Mouse (Mus musculus) forebrain, embryonic 13.5 days (tissue): ENCODE data around the gene Mcu. TPM values are rescaled to one million over a fixed set of nuclear protein-coding genes. Genes with fewer than 3 reads are reported as not detected.

Source experiments
- ATAC-seq: fragments of 200-750 bp; cut with Nextera tagmentation; 2 replicates; pipeline ENCODE4 v1.8.0; 2017
- H3K27ac ChIP-seq: fragments of 300-500 bp; sonication (generic); 2 replicates; pipeline ENCODE4 v1.5.1; 2015; ENCODE audit warnings: inconsistent platforms, mild to moderate bottlenecking, moderate library complexity
- H3K27me3 ChIP-seq: fragments of 300-500 bp; sonication (generic); 2 replicates; pipeline ENCODE4 v1.6.1; 2015; ENCODE audit warnings: mild to moderate bottlenecking, inconsistent platforms
- H3K36me3 ChIP-seq: fragments of 300-500 bp; sonication (generic); 2 replicates; pipeline ENCODE4 v1.6.1; 2015; ENCODE audit warnings: mild to moderate bottlenecking, inconsistent platforms; ENCODE audit not compliant: poor library complexity, severe bottlenecking
- H3K4me1 ChIP-seq: fragments of 300-500 bp; sonication (generic); 2 replicates; pipeline ENCODE4 v1.6.1; 2015; ENCODE audit warnings: inconsistent platforms
- H3K4me2 ChIP-seq: fragments of 300-500 bp; sonication (generic); 2 replicates; pipeline ENCODE4 v1.6.1; 2015; ENCODE audit warnings: inconsistent platforms, mild to moderate bottlenecking, moderate library complexity
- H3K4me3 ChIP-seq: fragments of 300-500 bp; sonication (generic); 2 replicates; pipeline ENCODE4 v1.5.1; 2015; ENCODE audit warnings: mild to moderate bottlenecking, inconsistent platforms
- H3K9ac ChIP-seq: fragments of 300-500 bp; sonication (generic); 2 replicates; pipeline ENCODE4 v1.6.1; 2015; ENCODE audit warnings: mild to moderate bottlenecking, inconsistent platforms
- H3K9me3 ChIP-seq: fragments of 300-500 bp; sonication (generic); replicated peaks from 2 replicates; pipeline ENCODE4 v1.6.1; 2016; ENCODE audit warnings: inconsistent platforms
- WGBS: fragments of 180-500 bp; shearing (Covaris S2); methylation state at CpG from one replicate; pipeline ENCODE4 v1.1.7; 2015; 5-methylcytosine and 5-hydroxymethylcytosine counted together
- polyA plus RNA-seq: library from polyadenylated mRNA; unstranded; fragments of >200 nt; fragmentation: Nextera tagmentation; extraction: Ambion mirVana; gene quantifications from 2 replicates; pipeline ENCODE4 v1.2.1, GENCODE M21; 2015

The Mcu gene
- polyA plus RNA-seq, 1 experiment from 2014 or later: 18.1 TPM

DNA sequence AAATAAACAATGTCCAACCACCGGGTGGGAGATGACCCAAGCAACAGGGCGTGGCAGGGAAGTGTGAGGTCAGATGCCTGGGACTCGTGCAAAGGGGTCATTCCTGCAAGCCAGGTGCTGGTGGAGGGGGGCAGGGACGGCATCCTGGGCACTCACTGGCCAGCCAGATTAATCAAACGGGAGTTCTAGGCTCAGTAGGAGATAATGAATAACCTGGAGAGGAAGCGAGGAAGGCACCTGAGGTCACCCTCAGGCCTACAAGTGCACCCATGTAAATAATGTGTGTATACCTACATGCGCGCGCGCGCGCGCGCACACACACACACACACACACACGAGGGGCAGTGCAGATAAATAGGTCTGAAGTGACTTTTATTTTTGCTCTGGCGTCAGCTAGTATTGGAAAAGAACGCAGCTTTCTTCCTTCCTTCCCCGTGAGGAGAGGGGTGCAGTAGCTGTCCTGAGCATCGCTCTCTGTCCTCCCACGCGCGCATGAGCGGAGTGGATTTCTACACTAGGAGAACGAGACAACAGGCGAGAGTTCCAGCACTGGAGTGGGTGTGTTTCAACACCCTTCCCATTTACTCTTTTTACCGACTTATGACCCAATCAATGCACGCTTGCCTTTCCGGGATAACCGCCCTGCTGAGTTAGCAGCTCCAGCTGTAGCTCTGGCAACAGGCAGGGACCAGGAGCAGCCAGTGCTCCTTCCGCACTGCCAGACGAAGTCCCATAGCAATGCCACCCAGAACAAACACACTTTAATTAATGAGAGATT lies 112.9 kb downstream of the Mcu start:
- Histone ChIP-seq H3K9ac (no peak overlapping the region), H3K4me1 (peaks cover 10% of the 10 kb centered on the region), H3K27me3 (no peaks in the 10 kb centered on the region), H3K4me2 (peak overlapping the region; percentile 49), H3K36me3 (no peaks in the 10 kb centered on the region), H3K9me3 (no peaks in the 10 kb centered on the region), H3K4me3 (peak overlapping the region; percentile 13; the same call in 1 of the 2 replicates), H3K27ac (no peak overlapping the region)
- peak; percentile 45; the same call in 1 of the 2 replicates for ATAC-seq
- WGBS: 53% methylated on average over 31 of the region's 31 CpGs

GRCm38 (mm10) chr10:59502381-59502780 lies 114.1 kb downstream of the Mcu start:
- H3K4me3 ChIP-seq: no peak overlapping the region
- 66% methylated on average over 12 of the region's 12 CpGs for WGBS
- no peaks in the 10 kb centered on the region for H3K36me3 ChIP-seq
- H3K27me3 ChIP-seq: no peaks in the 10 kb centered on the region
- H3K4me1 ChIP-seq: peaks cover 10% of the 10 kb centered on the region
- no peak for ATAC-seq
- no peak overlapping the region for H3K9ac ChIP-seq
- H3K4me2 ChIP-seq: no peak overlapping the region
- H3K27ac ChIP-seq: no peak overlapping the region
- no peaks in the 10 kb centered on the region for H3K9me3 ChIP-seq

- no peak overlapping the region for H3K4me3 ChIP-seq
- no peak overlapping the region for H3K27ac ChIP-seq
- WGBS: 90% methylated on average over 9 of the region's 9 CpGs
- no peaks in the 10 kb centered on the region for H3K9me3 ChIP-seq
- no peaks in the 10 kb centered on the region for H3K27me3 ChIP-seq
- no peak overlapping the region for H3K9ac ChIP-seq
- no peak overlapping the region for H3K4me2 ChIP-seq
- no peaks in the 10 kb centered on the region for H3K36me3 ChIP-seq
- H3K4me1 ChIP-seq: peaks cover 10% of the 10 kb centered on the region
- ATAC-seq: no peak
These were observed 114.7 kb downstream of the Mcu start for GRCm38 (mm10) chr10:59501761-59502160.

GRCm38 (mm10) chr10:59500225-59500624 lies 116.3 kb downstream of the Mcu start:
- Histone ChIP-seq H3K36me3 (no peaks in the 10 kb centered on the region), H3K4me3 (no peak overlapping the region), H3K9ac (no peak overlapping the region), H3K9me3 (no peaks in the 10 kb centered on the region), H3K27me3 (no peaks in the 10 kb centered on the region), H3K4me1 (peaks cover 10% of the 10 kb centered on the region), H3K27ac (no peak overlapping the region), H3K4me2 (no peak overlapping the region)
- ATAC-seq: no peak
- 81% methylated on average over 3 of the region's 3 CpGs for WGBS

DNA sequence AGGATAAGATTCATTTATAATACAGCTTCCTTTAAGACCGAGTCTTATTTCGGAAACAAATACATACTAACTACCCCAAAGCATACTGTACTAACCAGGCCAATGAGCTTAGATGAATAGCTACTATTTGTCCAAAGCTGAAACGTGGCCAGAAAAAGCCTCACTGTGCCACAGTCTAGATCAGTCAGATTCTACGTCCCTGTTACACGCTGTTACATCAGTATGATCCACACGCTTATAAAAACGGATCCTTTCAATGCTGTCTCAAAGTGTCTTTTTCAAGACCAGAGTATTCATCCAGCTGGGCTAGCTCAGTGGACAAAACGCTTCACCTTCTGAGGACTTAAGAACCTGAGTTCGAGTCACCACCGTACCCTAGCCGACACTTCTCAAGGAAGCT lies 119.5 kb downstream of the Mcu start:
- Histone ChIP-seq H3K4me1 (no peaks in the 10 kb centered on the region), H3K4me2 (no peak overlapping the region), H3K27ac (no peak overlapping the region), H3K9me3 (peaks cover 4% of the 10 kb centered on the region; the same call in 1 of the 2 replicates), H3K4me3 (no peak overlapping the region), H3K36me3 (no peaks in the 10 kb centered on the region), H3K27me3 (no peaks in the 10 kb centered on the region), H3K9ac (no peak overlapping the region)
- 95% methylated on average over 11 of the region's 11 CpGs for WGBS
- ATAC-seq: no peak

DNA sequence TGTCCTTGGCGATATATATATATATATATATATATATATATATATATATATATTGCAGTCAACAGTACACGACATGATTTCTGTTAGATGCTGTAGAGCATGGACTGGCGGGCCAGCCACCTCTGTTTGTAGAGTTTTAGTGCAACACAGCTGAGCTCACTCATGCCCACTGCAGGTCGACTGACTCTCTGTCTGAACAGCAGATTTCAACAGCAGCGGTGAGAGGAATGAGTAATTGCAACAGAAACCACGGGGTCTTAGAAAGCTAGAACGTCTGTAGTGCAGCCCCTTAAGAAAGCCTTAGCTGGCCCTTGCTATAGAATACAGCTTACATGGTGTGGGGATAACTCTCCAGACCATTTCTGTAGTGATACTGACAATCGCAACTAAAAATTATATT lies 121.6 kb downstream of the Mcu start:
- peaks cover 11% of the 10 kb centered on the region; the same call in 1 of the 2 replicates for H3K9me3 ChIP-seq
- no peaks in the 10 kb centered on the region for H3K27me3 ChIP-seq
- no peak overlapping the region for H3K9ac ChIP-seq
- WGBS: 84% methylated on average over 8 of the region's 8 CpGs
- no peak overlapping the region for H3K4me2 ChIP-seq
- H3K36me3 ChIP-seq: 0 out of 2 replicates have a peak, but pooled peaks cover 3% of the 10 kb centered on the region
- no peak for ATAC-seq
- no peak overlapping the region for H3K27ac ChIP-seq
- no peak overlapping the region for H3K4me3 ChIP-seq
- H3K4me1 ChIP-seq: no peaks in the 10 kb centered on the region

DNA sequence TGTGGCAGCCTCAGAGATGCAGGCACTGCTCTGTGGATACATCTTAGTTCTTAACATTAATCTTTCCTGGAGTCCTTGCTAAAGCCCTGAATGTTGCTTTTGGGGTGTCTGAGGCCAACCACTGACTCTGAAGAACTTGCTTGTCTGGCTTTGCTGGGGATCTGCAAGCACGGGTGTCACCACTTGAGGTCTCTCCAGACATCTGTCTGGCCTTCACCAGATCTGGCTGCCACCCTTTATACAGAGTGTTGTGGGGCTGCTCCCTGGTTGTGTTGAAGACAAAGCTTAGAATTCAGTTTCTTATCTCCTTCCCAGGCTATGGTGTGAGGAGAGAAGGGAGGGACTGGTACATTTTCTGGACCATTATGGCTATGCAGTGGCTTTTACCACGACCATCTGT lies 122.4 kb downstream of the Mcu start:
- Histone ChIP-seq H3K9me3 (peaks cover 11% of the 10 kb centered on the region; the same call in 1 of the 2 replicates), H3K27ac (no peak overlapping the region), H3K4me2 (no peak overlapping the region), H3K27me3 (no peaks in the 10 kb centered on the region), H3K9ac (no peak overlapping the region), H3K36me3 (0 out of 2 replicates have a peak, but pooled peaks cover 3% of the 10 kb centered on the region), H3K4me3 (no peak overlapping the region), H3K4me1 (no peaks in the 10 kb centered on the region)
- WGBS: 68% methylated on average over 2 of the region's 2 CpGs
- no peak for ATAC-seq

DNA sequence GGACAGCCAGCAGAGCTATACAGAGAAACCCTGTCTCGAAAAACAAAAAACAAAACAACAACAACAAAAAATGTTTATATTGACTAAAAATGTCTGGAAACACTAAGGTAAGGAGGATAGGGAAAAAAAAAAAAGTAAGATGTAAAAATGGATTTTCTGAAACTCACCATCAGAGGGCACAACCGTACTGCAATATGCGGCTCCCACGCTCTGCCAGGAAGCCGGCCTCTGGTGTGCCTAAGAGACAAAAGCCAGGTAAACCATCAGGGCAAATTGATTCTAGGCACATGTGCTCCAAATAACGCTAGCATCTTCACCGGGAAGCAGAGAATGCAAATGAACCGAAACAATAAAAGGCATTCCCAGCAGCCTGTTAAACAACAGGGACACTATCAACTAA lies 125.6 kb downstream of the Mcu start:
- Histone ChIP-seq H3K27ac (no peak overlapping the region), H3K4me1 (no peaks in the 10 kb centered on the region), H3K4me3 (no peak overlapping the region), H3K4me2 (no peak overlapping the region), H3K36me3 (0 out of 2 replicates have a peak, but pooled peaks cover 3% of the 10 kb centered on the region), H3K27me3 (no peaks in the 10 kb centered on the region), H3K9ac (no peak overlapping the region), H3K9me3 (peaks cover 11% of the 10 kb centered on the region; the same call in 1 of the 2 replicates)
- 85% methylated on average over 8 of the region's 8 CpGs for WGBS
- no peak for ATAC-seq

DNA sequence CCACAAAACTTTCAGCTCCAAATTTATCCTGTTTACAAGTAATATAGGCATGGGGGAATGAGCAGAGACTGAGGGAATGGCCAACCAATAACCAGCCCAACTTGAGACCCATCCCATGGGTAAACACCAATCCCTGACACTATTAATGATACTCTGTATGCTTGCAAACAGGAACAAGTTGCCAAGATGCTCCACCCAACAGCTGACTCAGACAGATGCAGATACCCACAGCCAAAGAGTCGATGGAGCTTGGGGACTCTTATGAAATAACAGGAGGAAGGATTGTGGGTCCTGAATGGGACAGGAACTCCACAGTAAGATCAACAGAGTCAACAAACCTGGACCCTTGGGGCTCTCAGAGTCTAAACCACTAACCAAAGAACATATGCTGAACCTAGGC lies 127.1 kb downstream of the Mcu start:
- no peak overlapping the region for H3K4me2 ChIP-seq
- ATAC-seq: no peak
- WGBS: 100% methylated on average over 1 of the region's 1 CpGs
- peaks cover 11% of the 10 kb centered on the region; the same call in 1 of the 2 replicates for H3K9me3 ChIP-seq
- H3K4me3 ChIP-seq: no peak overlapping the region
- no peak overlapping the region for H3K9ac ChIP-seq
- 0 out of 2 replicates have a peak, but pooled peaks cover 3% of the 10 kb centered on the region for H3K36me3 ChIP-seq
- no peak overlapping the region for H3K27ac ChIP-seq
- H3K4me1 ChIP-seq: no peaks in the 10 kb centered on the region
- H3K27me3 ChIP-seq: no peaks in the 10 kb centered on the region

DNA sequence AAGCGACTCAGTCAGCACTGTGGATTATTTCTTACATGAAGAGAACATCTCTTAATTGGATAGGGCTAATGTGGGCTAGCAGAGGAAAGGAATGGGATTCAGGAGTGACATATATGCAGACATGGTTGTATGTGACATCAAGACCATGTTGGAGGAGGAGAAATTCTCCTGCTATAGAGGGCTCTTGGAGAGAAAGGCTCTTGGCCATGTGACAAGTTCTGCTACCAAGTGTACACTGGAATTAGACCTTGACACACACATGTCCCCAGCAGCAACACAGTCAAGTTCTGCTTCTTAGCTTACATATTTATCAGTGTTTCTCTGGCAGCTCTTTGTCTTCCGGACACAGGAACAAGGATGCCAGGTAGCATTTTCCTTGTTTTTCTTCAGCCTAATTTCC lies 129.1 kb downstream of the Mcu start:
- Histone ChIP-seq H3K4me2 (no peak overlapping the region), H3K9me3 (peaks cover 11% of the 10 kb centered on the region; the same call in 1 of the 2 replicates), H3K9ac (no peak overlapping the region), H3K27me3 (no peaks in the 10 kb centered on the region), H3K27ac (no peak overlapping the region), H3K4me3 (no peak overlapping the region), H3K4me1 (no peaks in the 10 kb centered on the region), H3K36me3 (0 out of 2 replicates have a peak, but pooled peaks cover 3% of the 10 kb centered on the region)
- WGBS: 81% methylated on average over 2 of the region's 2 CpGs
- no peak for ATAC-seq

DNA sequence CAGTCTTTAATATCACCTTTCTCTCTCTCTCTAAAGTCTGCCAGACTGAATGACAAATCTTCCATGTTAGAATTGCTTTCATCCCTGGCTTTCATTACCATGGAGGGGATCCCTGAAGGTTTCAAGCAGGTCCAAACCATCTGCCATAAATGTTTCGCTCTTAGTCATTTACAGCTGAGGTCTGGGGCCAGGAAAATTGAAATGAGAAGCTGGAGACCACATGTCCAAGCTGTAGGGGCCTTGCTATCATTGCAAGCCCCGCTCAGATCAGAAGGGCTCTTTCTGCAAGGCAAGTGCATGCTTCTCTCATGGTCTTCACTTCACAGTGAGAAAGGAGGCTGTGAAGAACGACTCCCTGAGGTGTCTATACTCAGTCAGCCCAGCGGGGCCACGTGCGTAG lies 132.2 kb downstream of the Mcu start:
- Histone ChIP-seq H3K9me3 (no peaks in the 10 kb centered on the region), H3K9ac (no peak overlapping the region), H3K4me3 (no peak overlapping the region), H3K4me2 (no peak overlapping the region), H3K36me3 (no peaks in the 10 kb centered on the region), H3K27ac (no peak overlapping the region), H3K4me1 (no peaks in the 10 kb centered on the region), H3K27me3 (no peaks in the 10 kb centered on the region)
- ATAC-seq: no peak
- WGBS: 96% methylated on average over 6 of the region's 6 CpGs

DNA sequence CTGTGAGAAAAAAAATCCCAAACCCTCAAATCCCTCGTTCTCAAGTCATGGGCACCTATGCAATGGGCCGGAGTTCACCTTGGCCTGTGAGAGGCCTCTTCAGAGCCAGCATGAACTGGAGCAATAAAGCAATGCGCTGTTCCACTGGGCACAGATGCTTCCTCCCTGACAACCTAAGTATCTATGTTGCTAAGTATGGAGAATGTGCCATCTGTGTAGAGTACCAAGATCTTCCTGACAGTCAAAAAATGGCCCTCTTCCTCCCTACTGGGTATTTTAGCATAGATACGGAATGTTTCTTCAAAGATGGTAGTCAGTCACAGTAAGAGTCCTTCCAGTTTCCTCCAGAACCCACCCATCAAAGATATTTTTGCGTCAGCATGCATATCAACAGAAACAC lies 135.1 kb downstream of the Mcu start:
- H3K4me3 ChIP-seq: no peak overlapping the region
- no peaks in the 10 kb centered on the region for H3K36me3 ChIP-seq
- H3K27ac ChIP-seq: no peak overlapping the region
- no peaks in the 10 kb centered on the region for H3K4me1 ChIP-seq
- no peaks in the 10 kb centered on the region for H3K9me3 ChIP-seq
- H3K9ac ChIP-seq: no peak overlapping the region
- 94% methylated on average over 5 of the region's 5 CpGs for WGBS
- no peak for ATAC-seq
- H3K4me2 ChIP-seq: no peak overlapping the region
- no peaks in the 10 kb centered on the region for H3K27me3 ChIP-seq
